Mouse (Mus musculus): Measurements from ENCODE around the gene Slc39a8. TPM values are rescaled to one million over a fixed set of nuclear protein-coding genes. Genes with fewer than 3 reads are reported as not detected.

Gene Slc39a8
- polyA plus RNA-seq (2012; rRNA removed; ENCODE audit: low replicate concordance), result 5.5 and 11.0 TPM in 2 replicates

GRCm38 (mm10) chr3:135825016-135825753 lies at the start of gene Slc39a8:
Slc39a8 (plus strand) TSS chr3:135825279.

Other genes starting within 250 kb of the Slc39a8 start
- 62.1 and 86.5 TPM in 2 replicates for gene Nfkb1, start 133.7 kb upstream of the Slc39a8 start, polyA plus RNA-seq (2012; rRNA removed; ENCODE audit: low replicate concordance)